Mouse (Mus musculus) thymus, adult 2 months (tissue): Measurements from ENCODE around the gene Nt5dc1. TPM values are rescaled to one million over a fixed set of nuclear protein-coding genes. Genes with fewer than 3 reads are reported as not detected.

Source experiments
- DNase-seq: peaks from one replicate; pipeline ENCODE4 v3.0.0; 2021
- H3K27ac ChIP-seq: fragments of 200-500 bp; 2 replicates; pipeline ENCODE4 v1.5.1; 2012; ENCODE audit warnings: low read length, control low read depth; ENCODE audit not compliant: control insufficient read depth, insufficient read depth
- H3K27me3 ChIP-seq: fragments of 200-500 bp; 2 replicates; pipeline ENCODE4 v1.6.1; 2012; ENCODE audit warnings: mild to moderate bottlenecking, low read length, moderate library complexity, mixed read lengths; ENCODE audit not compliant: control insufficient read depth, insufficient read depth
- H3K36me3 ChIP-seq: fragments of 200-500 bp; 2 replicates; pipeline ENCODE4 v1.6.1; 2012; ENCODE audit warnings: mild to moderate bottlenecking, low read length, moderate library complexity; ENCODE audit not compliant: control insufficient read depth, insufficient read depth
- H3K4me1 ChIP-seq: fragments of 200-500 bp; replicated peaks from 2 replicates; pipeline ENCODE4 v1.6.1; 2012; ENCODE audit warnings: low read length; ENCODE audit not compliant: control insufficient read depth, insufficient read depth
- H3K4me3 ChIP-seq: fragments of 200-500 bp; 2 replicates; pipeline ENCODE4 v1.5.1; 2012; ENCODE audit warnings: mild to moderate bottlenecking, low read length, control low read depth, moderate library complexity; ENCODE audit not compliant: control insufficient read depth, insufficient read depth
- CTCF ChIP-seq: fragments of 200-500 bp; IDR thresholded peaks from 2 replicates; pipeline ENCODE4 v1.5.1; 2012; ENCODE audit warnings: mild to moderate bottlenecking, control low read depth, low read length, moderate library complexity, borderline replicate concordance; ENCODE audit not compliant: control insufficient read depth, poor library complexity, insufficient read depth; ENCODE audit errors: extremely low read depth
- POLR2A ChIP-seq: fragments of 200-500 bp; IDR thresholded peaks from 2 replicates; pipeline ENCODE4 v1.6.1; 2012; ENCODE audit warnings: mild to moderate bottlenecking, low read length, control low read depth, moderate library complexity; ENCODE audit not compliant: control insufficient read depth, poor library complexity, insufficient read depth; ENCODE audit errors: extremely low read depth
- WGBS: fragments of 180-500 bp; shearing (Covaris S2); methylation state at CpG from one replicate; pipeline ENCODE4 v1.1.7; 2018; 5-methylcytosine and 5-hydroxymethylcytosine counted together
- polyA plus RNA-seq: library from polyadenylated mRNA; depleted of rRNA; stranded (reverse); fragments of >200 nt; gene quantifications from 2 replicates; pipeline ENCODE4 v1.2.3, GENCODE M21; 2012

The Nt5dc1 gene
- polyA plus RNA-seq, 1 experiment = 9.4 TPM

- 96% methylated on average over 3 of the region's 3 CpGs for WGBS
- DNase-seq = no peak
- TF ChIP-seq POLR2A (no peak), CTCF (no peak)
- Histone ChIP-seq H3K4me1 (no peaks in the 10 kb centered on the region), H3K27me3 (no peaks in the 10 kb centered on the region), H3K27ac (no peak overlapping the region), H3K4me3 (no peak overlapping the region), H3K36me3 (no peaks in the 10 kb centered on the region)
Measured at GRCm38 (mm10) chr10:34358263-34358662, 60.1 kb downstream of the Nt5dc1 start.

- Histone ChIP-seq H3K27ac (no peak overlapping the region), H3K36me3 (no peaks in the 10 kb centered on the region), H3K4me3 (no peak overlapping the region), H3K4me1 (no peaks in the 10 kb centered on the region), H3K27me3 (no peaks in the 10 kb centered on the region)
- DNase-seq = no peak
- WGBS = 93% methylated on average over 4 of the region's 4 CpGs
- TF ChIP-seq POLR2A (no peak), CTCF (no peak)
Measured at GRCm38 (mm10) chr10:34352166-34352565, 66.2 kb downstream of the Nt5dc1 start.

- Histone ChIP-seq H3K27me3 (no peaks in the 10 kb centered on the region), H3K4me1 (no peaks in the 10 kb centered on the region), H3K27ac (no peak overlapping the region), H3K4me3 (no peak overlapping the region), H3K36me3 (no peaks in the 10 kb centered on the region)
- TF ChIP-seq POLR2A = no peak
- TF ChIP-seq CTCF = no peak
- DNase-seq = no peak
- 44% methylated on average over 1 of the region's 1 CpGs for WGBS
Measured at GRCm38 (mm10) chr10:34341886-34342285, 76.5 kb downstream of the Nt5dc1 start.

- H3K36me3 ChIP-seq = no peaks in the 10 kb centered on the region
- H3K4me1 ChIP-seq = no peaks in the 10 kb centered on the region
- no peak for DNase-seq
- no peak overlapping the region for H3K4me3 ChIP-seq
- H3K27ac ChIP-seq = no peak overlapping the region
- no peaks in the 10 kb centered on the region for H3K27me3 ChIP-seq
- TF ChIP-seq CTCF = no peak
- 95% methylated on average over 6 of the region's 6 CpGs for WGBS
Measured at GRCm38 (mm10) chr10:34341014-34341413, 77.3 kb downstream of the Nt5dc1 start.

GRCm38 (mm10) chr10:34328310-34328709 is 90.0 kb downstream of the Nt5dc1 start:
- H3K36me3 ChIP-seq = no peaks in the 10 kb centered on the region
- no peak for DNase-seq
- H3K4me3 ChIP-seq = no peak overlapping the region
- H3K4me1 ChIP-seq = no peaks in the 10 kb centered on the region
- no peaks in the 10 kb centered on the region for H3K27me3 ChIP-seq
- H3K27ac ChIP-seq = no peak overlapping the region
- 26% methylated on average over 2 of the region's 2 CpGs for WGBS
- no peak for TF ChIP-seq POLR2A
- TF ChIP-seq CTCF = no peak

- no peaks in the 10 kb centered on the region for H3K36me3 ChIP-seq
- no peak for TF ChIP-seq CTCF
- no peak for TF ChIP-seq POLR2A
- no peak for DNase-seq
- H3K27ac ChIP-seq = no peak overlapping the region
- WGBS = 81% methylated on average over 5 of the region's 5 CpGs
- no peak overlapping the region for H3K4me3 ChIP-seq
- H3K27me3 ChIP-seq = no peaks in the 10 kb centered on the region
- no peaks in the 10 kb centered on the region for H3K4me1 ChIP-seq
Measured at GRCm38 (mm10) chr10:34327144-34327543, 91.2 kb downstream of the Nt5dc1 start.

- DNase-seq = peak; percentile 16
- H3K27ac ChIP-seq = no peak overlapping the region
- 29% methylated on average over 4 of the region's 4 CpGs for WGBS
- no peak overlapping the region for H3K4me3 ChIP-seq
- H3K4me1 ChIP-seq = no peaks in the 10 kb centered on the region
- H3K36me3 ChIP-seq = no peaks in the 10 kb centered on the region
- no peaks in the 10 kb centered on the region for H3K27me3 ChIP-seq
- TF ChIP-seq POLR2A (no peak), CTCF (no peak)
Measured at GRCm38 (mm10) chr10:34326701-34327100, 91.7 kb downstream of the Nt5dc1 start.
